Mouse (Mus musculus) liver, adult 2 months (tissue): ENCODE measurements around the gene Cygb.

ENCODE experiments used
- CTCF ChIP-seq: fragments of 200-500 bp; IDR thresholded peaks from 2 replicates; pipeline ENCODE4 v1.5.1; 2011; ENCODE audit warnings: low read depth, low read length, control low read depth
- POLR2A ChIP-seq: fragments of 200-500 bp; IDR thresholded peaks from 2 replicates; pipeline ENCODE4 v1.6.1; 2011; ENCODE audit warnings: low read length, control low read depth; ENCODE audit not compliant: insufficient read depth; ENCODE audit errors: extremely low read depth

GRCm38 (mm10) chr11:116648213-116648921 lies 5.7 kb downstream of the Cygb start:
- TF ChIP-seq CTCF = no peak
- TF ChIP-seq POLR2A = no peak
